Mouse (Mus musculus) thymus, adult 18-20 months (tissue): ENCODE data around the gene Bloc1s5.
"Not testable (repeated sequence)": the region's sequence is repeated elsewhere in the genome, so short reads cannot be mapped to it uniquely, and the experiment has no call there.

ENCODE experiments used
- DNase-seq, 2 experiments: peaks; one replicate each; pipeline ENCODE4 v3.0.0; 2022; ENCODE audit warnings: mixed read lengths in 2 of 2

Bloc1s5 gene

GRCm38 (mm10) chr13:38634800-38635269 lies at the start of gene Bloc1s5:
Gene Bloc1s5, minus strand, starts transcription at chr13:38635109.
- DNase-seq: peak; percentile 86 to 89

DNA sequence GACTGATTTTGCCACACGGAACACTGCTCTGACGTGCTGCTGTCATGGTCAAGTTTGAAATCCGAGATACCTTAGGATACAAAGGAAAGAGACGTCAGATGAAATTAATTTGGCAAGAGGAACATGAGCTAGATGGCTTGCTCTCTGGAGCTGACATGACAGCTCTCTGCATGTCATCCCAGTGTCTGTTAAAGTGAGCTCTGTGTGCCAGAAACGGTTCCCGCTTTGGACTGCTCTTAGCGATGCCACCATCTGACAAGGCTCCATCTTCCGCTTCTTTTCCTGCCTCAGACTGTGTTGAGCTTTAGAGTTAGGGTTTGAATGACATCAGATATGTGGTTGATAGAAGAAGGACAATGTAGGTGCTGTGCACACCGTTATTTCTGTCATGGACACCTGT lies 37.4 kb upstream of the Bloc1s5 start:
- DNase-seq: no peak

DNA sequence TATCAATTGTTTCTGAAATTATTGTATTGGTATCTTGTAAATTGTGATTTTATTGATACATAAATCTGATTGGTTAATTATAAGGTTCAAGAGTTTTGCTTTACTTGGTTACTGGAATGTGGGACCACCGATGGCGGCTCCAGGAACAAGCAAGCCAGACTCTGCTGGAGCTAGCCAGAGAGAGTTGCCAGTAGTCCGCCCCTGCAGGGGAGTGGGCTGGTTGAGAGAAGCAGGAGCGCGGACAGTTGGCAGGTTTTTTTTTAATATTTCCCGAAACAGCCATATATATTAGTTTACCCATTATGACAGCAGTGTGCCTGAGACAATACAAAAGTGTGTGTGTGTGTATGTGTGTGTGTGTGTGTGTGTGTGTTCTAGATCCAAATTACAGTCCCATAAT lies 36.5 kb upstream of the Bloc1s5 start:
- DNase-seq: not testable (repeated sequence)

GRCm38 (mm10) chr13:38670051-38670450 lies 35.1 kb upstream of the Bloc1s5 start:
- DNase-seq: no peak

GRCm38 (mm10) chr13:38668514-38668913 lies 33.6 kb upstream of the Bloc1s5 start:
- DNase-seq: peak; percentile 9 to 13

GRCm38 (mm10) chr13:38664753-38665152 lies 29.8 kb upstream of the Bloc1s5 start:
- DNase-seq: no peak

DNA sequence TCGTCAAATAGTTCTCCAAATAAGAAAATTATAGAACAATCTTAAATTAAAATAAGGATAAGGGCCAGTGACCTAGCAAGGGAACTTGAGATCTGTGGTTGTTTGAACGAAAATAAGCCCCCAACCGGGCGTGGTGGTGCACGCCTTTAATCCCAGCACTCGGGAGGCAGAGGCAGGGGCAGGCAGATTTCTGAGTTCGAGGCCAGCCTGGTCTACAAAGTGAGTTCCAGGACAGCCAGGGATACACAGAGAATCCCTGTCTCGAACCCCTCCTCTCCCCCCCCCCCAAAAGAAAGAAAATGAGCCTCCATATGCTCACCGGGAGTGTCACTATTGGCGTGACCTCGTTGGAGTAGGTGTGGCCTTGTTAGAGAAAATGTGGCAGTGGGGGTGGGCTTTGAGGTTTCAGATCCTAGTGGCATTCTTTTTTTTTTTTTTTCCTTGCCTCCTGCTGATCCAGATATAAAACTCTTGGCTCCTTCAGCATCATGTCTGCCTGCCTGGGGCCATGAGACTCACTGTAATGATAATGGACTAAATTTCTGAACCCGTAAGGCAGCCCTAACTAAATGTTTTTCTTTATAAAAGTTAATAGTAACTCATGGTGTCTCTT lies 24.7 kb upstream of the Bloc1s5 start:
- DNase-seq: no peak

DNA sequence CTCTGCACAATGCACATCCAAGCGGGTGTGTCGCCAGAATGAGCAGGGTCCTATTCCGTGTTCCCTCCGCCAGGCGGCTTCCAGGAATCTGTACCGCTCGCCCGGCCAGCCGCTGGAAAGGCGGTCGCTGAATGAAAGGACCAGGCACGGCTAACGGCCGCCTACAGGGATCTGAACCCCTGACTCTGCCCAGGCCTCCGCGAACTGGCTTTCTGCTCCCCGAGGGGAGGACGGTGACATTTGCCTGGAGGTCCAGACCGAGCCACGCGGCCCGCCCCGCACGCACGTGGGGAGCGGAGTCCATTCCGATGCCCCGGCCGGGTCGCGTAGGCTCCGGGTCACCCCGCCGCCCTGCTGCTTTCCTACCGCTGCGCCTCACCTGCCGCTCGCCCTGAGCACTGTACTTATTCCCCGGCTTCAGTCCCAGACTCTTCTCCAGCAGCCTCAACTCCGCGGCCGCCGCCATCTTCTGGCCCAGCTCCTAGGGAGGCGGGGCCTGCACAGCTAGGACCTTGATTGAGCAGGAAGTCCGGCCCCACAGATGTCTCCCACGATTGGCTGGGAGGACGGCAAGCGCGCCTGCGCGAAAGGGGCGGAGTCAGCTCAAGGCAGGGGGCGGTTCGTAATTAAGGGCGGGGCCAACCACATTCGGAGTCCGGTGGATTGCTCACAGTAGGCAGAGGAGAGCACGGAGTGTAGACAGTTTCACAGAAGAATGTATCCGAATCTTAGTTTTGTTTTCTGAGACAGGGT lies 23.8 kb upstream of the Bloc1s5 start, which contains the start of gene Eef1e1:
Gene Eef1e1 (minus strand): TSS at position 531 of the 753 bp plus-strand sequence.
- peak; percentile 93 to 95 for DNase-seq

DNA sequence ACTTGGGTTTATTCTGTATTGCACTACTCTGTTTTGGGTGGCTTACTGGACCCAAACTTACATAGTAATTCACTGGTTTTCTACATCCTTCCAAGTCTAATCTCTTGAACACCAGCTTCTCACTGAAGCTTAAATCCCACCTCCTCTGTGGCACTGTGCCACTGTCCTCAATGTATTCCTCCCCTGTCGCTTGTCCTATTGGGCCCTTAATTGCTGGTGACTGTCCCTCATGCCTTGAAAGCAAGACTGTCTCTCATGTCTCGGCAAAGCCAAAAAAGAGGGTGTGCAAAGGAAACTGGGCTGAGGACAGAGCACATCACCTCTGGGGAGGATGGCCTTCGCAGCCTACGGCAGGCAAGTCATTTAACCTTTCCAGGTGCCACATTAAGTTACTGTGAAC lies 23.0 kb upstream of the Bloc1s5 start:
- no peak for DNase-seq

GRCm38 (mm10) chr13:38650292-38650691 lies 15.4 kb upstream of the Bloc1s5 start:
- no peak for DNase-seq

DNA sequence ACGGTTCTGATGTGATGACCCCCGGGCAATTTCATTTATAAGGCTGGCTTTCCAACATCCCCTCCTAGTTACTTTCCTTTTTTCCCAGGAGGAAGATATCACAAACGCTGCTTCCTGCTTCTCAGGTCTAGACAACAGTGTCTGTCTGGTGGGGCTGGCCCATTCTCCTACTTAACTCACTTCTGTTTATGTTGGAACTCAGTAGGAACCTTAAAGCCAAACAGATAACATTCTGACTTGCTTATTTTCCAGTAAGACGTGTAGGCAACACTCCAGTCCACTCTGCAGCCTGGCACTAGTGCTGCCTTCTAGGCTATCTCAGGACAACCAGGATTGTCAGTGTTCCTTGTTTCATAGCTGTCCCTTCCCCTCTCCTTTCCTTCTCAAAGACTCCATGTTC lies 14.2 kb upstream of the Bloc1s5 start:
- DNase-seq: no peak

DNA sequence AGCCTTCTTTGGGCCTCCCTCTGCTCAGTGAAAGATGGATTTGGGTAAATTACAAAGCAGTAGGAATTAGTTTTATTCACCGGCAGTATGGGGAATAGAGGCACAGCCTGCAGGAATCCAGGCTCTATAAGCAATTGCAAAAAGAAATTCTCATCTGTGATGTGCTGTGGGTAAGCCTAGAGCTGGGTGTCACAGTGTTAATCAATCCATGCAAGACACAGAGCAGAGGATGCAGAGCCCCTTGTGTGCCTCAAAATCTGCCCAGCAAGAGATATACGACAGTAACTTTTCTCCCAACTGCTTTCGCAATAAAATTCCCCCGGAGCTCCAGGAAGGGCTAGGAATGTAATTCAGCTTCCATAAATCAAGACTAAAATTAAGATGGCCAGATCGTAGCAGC lies 6.5 kb upstream of the Bloc1s5 start:
- DNase-seq: no peak

- no peak for DNase-seq
These were observed 6.1 kb upstream of the Bloc1s5 start for GRCm38 (mm10) chr13:38640961-38641360.

DNA sequence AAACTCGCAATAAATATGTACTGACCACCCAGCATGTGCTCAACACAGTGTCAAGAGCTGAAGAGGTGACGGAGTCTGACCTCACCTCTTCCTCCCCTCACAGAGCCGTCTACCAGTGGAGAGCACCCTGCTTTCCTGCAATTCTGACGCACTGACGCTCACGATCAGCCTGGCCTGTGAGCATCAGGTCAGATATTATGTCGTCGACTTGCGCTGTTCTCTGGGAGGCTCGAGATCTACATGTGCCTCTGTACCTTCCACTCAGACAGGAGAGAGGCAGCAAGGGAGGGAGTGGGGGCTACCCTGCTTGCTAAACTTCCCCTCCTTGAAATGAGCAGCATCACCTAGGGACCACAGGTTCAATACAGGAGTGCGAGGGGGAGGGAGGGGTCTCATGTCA lies 3.8 kb upstream of the Bloc1s5 start:
- no peak for DNase-seq

DNA sequence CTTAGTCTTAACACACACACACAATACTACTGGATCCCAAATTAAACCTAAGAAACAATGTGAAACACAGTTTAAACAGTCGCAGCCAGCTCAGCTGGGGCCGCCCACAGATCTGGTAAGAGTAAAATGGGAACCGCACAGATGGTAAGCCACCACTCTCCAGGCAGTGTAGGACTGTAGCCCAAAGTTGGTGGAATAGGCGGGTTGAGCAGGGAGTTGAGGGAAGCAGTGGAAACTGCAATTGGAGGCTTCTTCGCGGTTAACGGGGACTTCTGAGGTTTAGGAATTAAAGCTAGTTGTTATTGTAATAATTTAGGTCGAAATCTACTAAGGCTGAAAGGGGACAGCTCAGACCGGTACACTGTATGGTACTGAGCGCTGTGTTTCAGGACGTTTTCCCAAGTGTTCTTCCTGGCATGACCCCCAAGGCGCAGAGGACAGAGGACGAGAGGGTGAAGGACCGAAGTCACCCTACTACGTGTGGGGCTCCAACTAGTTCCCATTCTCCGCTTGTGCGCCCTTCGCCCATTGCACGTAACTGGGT lies 581 bp downstream of the Bloc1s5 start:
- no peak for DNase-seq

DNA sequence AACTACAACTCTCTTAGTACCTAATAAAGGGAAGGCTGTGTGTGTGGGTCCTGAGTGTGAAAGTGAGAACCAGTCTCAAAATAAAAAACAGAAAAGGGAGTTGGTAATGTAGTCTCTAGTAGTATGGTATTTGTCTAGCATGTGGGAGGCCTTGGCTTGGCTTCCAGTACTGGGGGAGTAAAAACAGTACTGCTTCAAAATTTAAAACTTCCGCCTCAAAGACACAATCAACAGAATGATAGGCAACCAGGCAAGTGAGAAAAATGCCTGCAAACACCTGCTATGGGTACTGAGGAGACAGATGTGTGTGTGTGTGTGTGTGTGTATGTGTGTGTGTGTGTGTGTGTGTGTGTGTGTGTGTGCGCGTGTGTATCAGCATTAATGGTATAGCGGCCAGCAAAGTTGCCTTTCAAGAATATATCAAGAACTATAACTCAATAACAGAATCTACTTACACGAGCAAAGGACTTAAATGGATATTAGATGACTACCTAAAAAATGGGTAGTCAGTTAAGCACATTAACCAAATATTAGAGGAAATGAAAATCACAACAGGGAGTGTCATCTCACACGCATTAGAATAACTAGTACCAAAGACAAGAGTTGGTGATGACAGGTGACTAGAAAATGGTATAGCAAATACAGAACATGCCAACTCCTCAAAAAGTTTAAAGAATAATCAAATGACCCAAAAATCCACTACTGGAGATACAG lies 1.5 kb downstream of the Bloc1s5 start:
- no peak for DNase-seq

GRCm38 (mm10) chr13:38632556-38632955 lies 2.4 kb downstream of the Bloc1s5 start:
- DNase-seq: no peak

DNA sequence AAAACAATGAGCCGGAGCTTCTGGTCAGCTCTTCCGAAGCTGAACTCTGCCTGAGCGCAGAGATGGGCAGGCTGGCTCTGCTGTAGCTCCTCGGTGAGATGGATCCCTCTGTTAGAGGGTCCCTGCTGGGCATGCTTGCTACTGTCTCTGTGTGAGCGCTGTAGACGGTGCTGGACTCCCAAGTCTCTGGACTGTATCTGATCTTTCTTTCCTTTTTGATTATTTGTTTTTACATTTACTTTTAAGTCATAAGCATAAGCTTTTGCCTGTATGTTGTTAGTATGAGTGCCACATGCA lies 8.7 kb downstream of the Bloc1s5 start:
- DNase-seq: no peak

- DNase-seq: no peak
These were observed 9.2 kb downstream of the Bloc1s5 start for GRCm38 (mm10) chr13:38625492-38626228.

- DNase-seq: no peak
These were observed 10.5 kb downstream of the Bloc1s5 start for GRCm38 (mm10) chr13:38624292-38624902.

GRCm38 (mm10) chr13:38623296-38623695 lies 11.6 kb downstream of the Bloc1s5 start:
- no peak for DNase-seq

GRCm38 (mm10) chr13:38618001-38618630 lies 16.8 kb downstream of the Bloc1s5 start:
- DNase-seq: not testable (repeated sequence)
